Mouse (Mus musculus) myocyte (in vitro differentiated cells): ENCODE results near the gene Il25. TPM values are rescaled to one million over a fixed set of nuclear protein-coding genes. Genes with fewer than 3 reads are reported as not detected.
"Not testable (repeated sequence)": the region's sequence is repeated elsewhere in the genome, so short reads cannot be mapped to it uniquely, and the experiment has no call there.

Experiments used
- H3K27me3 ChIP-seq: one replicate; pipeline ENCODE4 v1.6.1; 2011; ENCODE audit not compliant: control insufficient read depth, insufficient read depth, insufficient read length
- H3K36me3 ChIP-seq: one replicate; pipeline ENCODE4 v1.6.1; 2011; ENCODE audit not compliant: control insufficient read depth, insufficient read depth
- H3K4me2 ChIP-seq: one replicate; pipeline ENCODE4 v1.6.1; 2011; ENCODE audit warnings: low read depth, control low read depth
- H3K4me3 ChIP-seq: one replicate; pipeline ENCODE4 v1.5.1; 2011; ENCODE audit warnings: mild to moderate bottlenecking, control low read depth, moderate library complexity
- H3K79me2 ChIP-seq: one replicate; pipeline ENCODE4 v1.6.1; 2011; ENCODE audit not compliant: control insufficient read depth, insufficient read depth
- H3ac ChIP-seq: one replicate; pipeline ENCODE4 v1.6.1; 2011; ENCODE audit not compliant: control insufficient read depth, insufficient read length
- CEBPB ChIP-seq: IDR thresholded peaks from 2 replicates; pipeline ENCODE4 v1.6.1; 2011; ENCODE audit warnings: mild to moderate bottlenecking, moderate library complexity; ENCODE audit not compliant: poor library complexity, insufficient read depth, severe bottlenecking
- E2F4 ChIP-seq: IDR thresholded peaks from one replicate; pipeline ENCODE4 v1.6.1; 2011; ENCODE audit warnings: mild to moderate bottlenecking, control low read depth, moderate library complexity; ENCODE audit not compliant: insufficient read depth
- MAX ChIP-seq: IDR thresholded peaks from one replicate; pipeline ENCODE4 v1.6.1; 2011; ENCODE audit warnings: low read depth, mild to moderate bottlenecking, control low read depth
- MYOD1 ChIP-seq, 3 experiments: IDR thresholded peaks; one replicate each; pipeline ENCODE4 v1.6.1; 2011; ENCODE audit warnings: control low read depth in 2 of 3, low read depth in 2 of 3, mild to moderate bottlenecking in 2 of 3, moderate library complexity in 1 of 3; ENCODE audit not compliant: insufficient read length in 2 of 3, control insufficient read depth in 1 of 3
- MYOG ChIP-seq, 3 experiments: IDR thresholded peaks; one replicate each; pipeline ENCODE4 v1.6.1; 2011; ENCODE audit warnings: control low read depth in 2 of 3, low read depth in 2 of 3, mild to moderate bottlenecking in 2 of 3; ENCODE audit not compliant: insufficient read length in 2 of 3, control insufficient read depth in 1 of 3, insufficient read depth in 1 of 3
- POLR2A ChIP-seq: IDR thresholded peaks from one replicate; pipeline ENCODE4 v1.6.1; 2011; ENCODE audit warnings: low read depth, mild to moderate bottlenecking, control low read depth, moderate library complexity; ENCODE audit not compliant: insufficient read length
- POLR2AphosphoS2 ChIP-seq: IDR thresholded peaks from one replicate; pipeline ENCODE4 v1.6.1; 2011; ENCODE audit warnings: low read depth, control low read depth; ENCODE audit not compliant: insufficient read length
- REST ChIP-seq: IDR thresholded peaks from one replicate; pipeline ENCODE4 v1.6.1; 2011; ENCODE audit warnings: mild to moderate bottlenecking, control low read depth, moderate library complexity; ENCODE audit not compliant: insufficient read depth, insufficient read length
- SRF ChIP-seq: IDR thresholded peaks from one replicate; pipeline ENCODE4 v1.6.1; 2011; ENCODE audit warnings: low read depth; ENCODE audit not compliant: control insufficient read depth, insufficient read length
- TCF12 ChIP-seq: IDR thresholded peaks from one replicate; pipeline ENCODE4 v1.6.1; 2011; ENCODE audit warnings: mild to moderate bottlenecking, control low read depth; ENCODE audit not compliant: poor library complexity, insufficient read depth, severe bottlenecking
- TCF3 ChIP-seq: IDR thresholded peaks from one replicate; pipeline ENCODE4 v1.6.1; 2011; ENCODE audit warnings: low read depth, control low read depth; ENCODE audit not compliant: insufficient read length
- USF1 ChIP-seq: IDR thresholded peaks from one replicate; pipeline ENCODE4 v1.6.1; 2011; ENCODE audit warnings: low read depth, mild to moderate bottlenecking, control low read depth, moderate library complexity
- polyA plus RNA-seq: library from polyadenylated mRNA; unstranded; fragments of >200 nt; fragmentation: generic; extraction: Trizol; gene quantifications from one replicate; pipeline ENCODE4 v1.2.1, GENCODE M21; 2012; ENCODE audit warnings: missing spikeins

The Il25 gene
- polyA plus RNA-seq, 1 experiment, result 0.05 TPM

GRCm38 (mm10) chr14:54956533-54956932, 24.0 kb downstream of the Il25 start:
- Histone ChIP-seq H3K27me3 (peaks cover 42% of the 10 kb centered on the region), H3ac (no peak overlapping the region), H3K79me2 (no peaks in the 10 kb centered on the region), H3K4me3 (no peak overlapping the region), H3K36me3 (no peaks in the 10 kb centered on the region), H3K4me2 (no peak overlapping the region)
- TF ChIP-seq SRF, result no peak
- TF ChIP-seq TCF3, result no peak
- TF ChIP-seq REST, result no peak

- Histone ChIP-seq H3K79me2 (no peaks in the 10 kb centered on the region), H3K4me2 (no peak overlapping the region), H3ac (no peak overlapping the region), H3K36me3 (no peaks in the 10 kb centered on the region), H3K4me3 (no peak overlapping the region), H3K27me3 (peaks cover 42% of the 10 kb centered on the region)
- TF ChIP-seq CEBPB (no peak), TCF12 (no peak), POLR2AphosphoS2 (no peak), E2F4 (no peak), SRF (no peak), MYOD1 (IDR thresholded peaks at IDR 0.05; ENCODE audit: control insufficient read depth in 1 of 3, insufficient read length in 2 of 3, low read depth in 2 of 3) (no peak), USF1 (no peak), TCF3 (no peak), REST (no peak), MYOG (IDR thresholded peaks at IDR 0.05; ENCODE audit: control insufficient read depth in 1 of 3, insufficient read depth in 1 of 3, insufficient read length in 2 of 3, low read depth in 2 of 3) (no peak), MAX (no peak), POLR2A (no peak)
Observed at GRCm38 (mm10) chr14:54958503-54958902, 26.0 kb downstream of the Il25 start.

- Histone ChIP-seq H3K36me3 (no peaks in the 10 kb centered on the region), H3K4me2 (no peak overlapping the region), H3ac (no peak overlapping the region), H3K4me3 (no peak overlapping the region), H3K79me2 (no peaks in the 10 kb centered on the region), H3K27me3 (peaks cover 48% of the 10 kb centered on the region)
- TF ChIP-seq USF1 (no peak), CEBPB (no peak), MAX (no peak), POLR2AphosphoS2 (no peak), POLR2A (no peak), E2F4 (no peak), REST (no peak), SRF (no peak), MYOG (IDR thresholded peaks at IDR 0.05; ENCODE audit: control insufficient read depth in 1 of 3, insufficient read depth in 1 of 3, insufficient read length in 2 of 3, low read depth in 2 of 3) (no peak), TCF3 (no peak), TCF12 (no peak), MYOD1 (IDR thresholded peaks at IDR 0.05; ENCODE audit: control insufficient read depth in 1 of 3, insufficient read length in 2 of 3, low read depth in 2 of 3) (no peak)
Observed at GRCm38 (mm10) chr14:54959197-54959596, 26.7 kb downstream of the Il25 start.

GRCm38 (mm10) chr14:54959853-54960613, 27.5 kb downstream of the Il25 start:
- not testable (repeated sequence) for H3K4me3 ChIP-seq, H3K36me3 ChIP-seq, H3ac ChIP-seq, H3K4me2 ChIP-seq, H3K79me2 ChIP-seq
- peaks cover 50% of the 10 kb centered on the region for H3K27me3 ChIP-seq

GRCm38 (mm10) chr14:54960769-54961168, 28.3 kb downstream of the Il25 start:
- H3K4me2 ChIP-seq, result no peak overlapping the region
- H3K36me3 ChIP-seq, result no peaks in the 10 kb centered on the region
- TF ChIP-seq POLR2AphosphoS2 (no peak), TCF12 (no peak), SRF (no peak), MAX (no peak), MYOD1 (IDR thresholded peaks at IDR 0.05; ENCODE audit: control insufficient read depth in 1 of 3, insufficient read length in 2 of 3, low read depth in 2 of 3) (no peak), MYOG (IDR thresholded peaks at IDR 0.05; ENCODE audit: control insufficient read depth in 1 of 3, insufficient read depth in 1 of 3, insufficient read length in 2 of 3, low read depth in 2 of 3) (no peak), POLR2A (no peak), CEBPB (no peak), USF1 (no peak)
- no peak overlapping the region for H3K4me3 ChIP-seq
- H3K79me2 ChIP-seq, result no peaks in the 10 kb centered on the region
- H3K27me3 ChIP-seq, result peaks cover 52% of the 10 kb centered on the region
- no peak overlapping the region for H3ac ChIP-seq
